Mouse (Mus musculus): Measurements from ENCODE around the gene C130050O18Rik.

DNA sequence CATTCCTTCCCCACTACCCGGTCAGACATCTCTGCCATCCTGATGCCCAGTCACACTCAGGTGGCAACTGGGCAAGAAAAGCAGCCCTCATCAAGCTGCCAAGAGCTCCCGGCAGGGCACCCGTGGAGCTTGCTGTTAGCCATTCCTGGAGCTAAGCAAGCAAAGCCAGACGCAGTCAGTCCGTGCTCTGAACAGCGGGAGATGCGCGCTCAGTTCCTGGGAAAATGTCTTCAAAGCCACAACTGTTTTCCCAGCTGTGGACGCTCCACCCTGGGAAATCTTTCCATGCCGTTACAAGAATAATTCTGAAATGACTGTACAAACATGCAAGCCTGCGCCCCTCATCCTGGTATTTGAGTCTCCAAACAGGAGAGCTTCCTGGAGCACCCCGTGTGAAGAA, 37.3 kb downstream of the C130050O18Rik start:
- TF ChIP-seq CTCF (IDR thresholded peaks at IDR 0.05; ENCODE audit: low read depth, low read length) (no peak), GATA1 (IDR thresholded peaks at IDR 0.05; ENCODE audit: borderline replicate concordance, low read length) (no peak)

All from G1E (cell line).